17 mouse cellular contexts compared by ENCODE assay signal in genomic region chr2:169510741-169511140, GRCm38 (mm10).
"Had no signal": no experiment of that assay in that cellular context is flagged by ENCODE, and none has a peak within 500 bp of the region (broad histone marks: within the 10 kb centered on the region; RNA-seq: fewer than 3 reads in every experiment).

No protein-coding gene starts in this region.

- H3K4me1 ChIP-seq: lung, embryonic 15.5 days; megakaryocyte, embryonic 14.5 days; midbrain, embryonic 12.5 days; midbrain, embryonic 15.5 days; neural tube, embryonic 12.5 days; stomach, embryonic 15.5 days had no signal

- H3K9ac ChIP-seq: liver, postnatal 0 days; lung, embryonic 15.5 days; midbrain, embryonic 12.5 days; midbrain, embryonic 15.5 days; neural tube, embryonic 12.5 days; stomach, embryonic 15.5 days had no signal

- H3K9me3 ChIP-seq: lung, embryonic 15.5 days; midbrain, embryonic 12.5 days; midbrain, embryonic 15.5 days; neural tube, embryonic 12.5 days; stomach, embryonic 15.5 days had no signal

- H3K36me3 ChIP-seq: lung, embryonic 15.5 days; midbrain, embryonic 12.5 days; midbrain, embryonic 15.5 days; neural tube, embryonic 12.5 days; stomach, embryonic 15.5 days had no signal

- H3K27ac ChIP-seq: lung, embryonic 15.5 days; macrophage; midbrain, embryonic 12.5 days; midbrain, embryonic 15.5 days; neural tube, embryonic 12.5 days; stomach, embryonic 15.5 days; stomach, postnatal 0 days had no signal

- DNase-seq: liver, postnatal 0 days; lung, adult 2 months; lung, postnatal 14 days; lung, postnatal 36 days; right cerebral cortex, postnatal 14 days; thymus, adult 2 months; thymus, postnatal 25 days; thymus, postnatal 4 days had no signal

- H3K4me2 ChIP-seq: lung, embryonic 15.5 days; midbrain, embryonic 12.5 days; midbrain, embryonic 15.5 days; neural tube, embryonic 12.5 days; stomach, embryonic 15.5 days had no signal

- H3K27me3 ChIP-seq: lung, embryonic 15.5 days; megakaryocyte, embryonic 14.5 days; midbrain, embryonic 12.5 days; midbrain, embryonic 15.5 days; stomach, embryonic 15.5 days had no signal

- ATAC-seq: liver, postnatal 0 days; lung, postnatal 0 days; midbrain, embryonic 15.5 days had no signal

- H3K4me3 ChIP-seq: lung, embryonic 15.5 days; megakaryocyte, embryonic 14.5 days; midbrain, embryonic 12.5 days; midbrain, embryonic 15.5 days; neural tube, embryonic 12.5 days; stomach, embryonic 15.5 days had no signal
